Mouse (Mus musculus) liver, embryonic 14.5 days (tissue): ENCODE data around the gene Phka2.

Experiments used
- CTCF ChIP-seq: IDR thresholded peaks from 2 replicates; pipeline ENCODE4 v1.5.1; 2016; ENCODE audit warnings: antibody characterized with exemption, low read depth, control low read depth
- EP300 ChIP-seq: IDR thresholded peaks from 2 replicates; pipeline ENCODE4 v1.6.1; 2016; ENCODE audit warnings: antibody characterized with exemption, low read depth

GRCm38 (mm10) chrX:160583589-160583988, 81.6 kb downstream of the Phka2 start:
- TF ChIP-seq CTCF (no peak), EP300 (no peak)
